Mouse (Mus musculus): Measurements from ENCODE around the gene Pibf1. TPM values are rescaled to one million over a fixed set of nuclear protein-coding genes. Genes with fewer than 3 reads are reported as not detected.

Gene Pibf1
- total and polyA plus RNA-seq, 3 experiments = 8.4 to 11.0 TPM; not detected in 1

DNA sequence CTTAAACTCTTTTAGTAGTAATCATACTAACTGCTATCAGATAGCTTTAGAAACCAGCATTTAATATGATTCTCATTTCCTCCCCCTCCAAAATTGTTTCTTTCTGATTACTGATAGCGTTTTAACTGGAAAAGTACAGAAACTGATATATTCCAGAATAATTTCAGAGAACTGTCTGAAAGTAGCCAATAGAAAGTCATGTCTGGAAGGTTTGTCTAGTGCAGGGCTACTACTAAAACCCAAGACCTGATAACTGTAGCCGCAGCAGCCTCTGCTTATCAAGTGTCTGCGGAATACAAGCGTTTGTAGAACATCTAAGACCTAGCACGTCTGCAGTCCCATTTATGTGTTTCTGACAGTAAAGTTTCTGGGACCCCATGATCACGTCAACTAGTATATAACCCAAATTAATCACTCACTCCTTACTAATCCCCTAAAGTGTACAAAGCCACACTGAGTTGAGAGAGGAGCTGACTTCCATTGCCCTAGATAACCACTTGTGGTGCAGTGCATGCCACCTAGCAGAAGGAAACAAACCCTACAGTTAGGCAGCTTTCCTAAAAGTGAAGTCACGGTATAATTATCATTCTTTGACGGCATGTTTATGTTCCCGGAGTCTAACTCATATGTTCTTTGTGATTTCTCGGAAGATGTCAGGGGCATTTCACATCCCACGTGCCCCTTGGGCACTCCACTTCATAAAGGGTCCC, 130.0 kb downstream of the Pibf1 start:
- H3K9ac ChIP-seq (ENCODE audit: control insufficient read depth, low read depth, low read length, poor library complexity, severe bottlenecking) = 0 out of 2 replicates have a peak overlapping the region, but pooled peaks have one; percentile 25
- peak overlapping the region; percentile 80 for H3K27ac ChIP-seq (ENCODE audit: control insufficient read depth, low read depth, low read length)
- H3K36me3 ChIP-seq (ENCODE audit: control insufficient read depth in 1 of 2, insufficient read depth in 2 of 2, low read length in 2 of 2) = peaks cover 0 to 21% of the 10 kb centered on the region in 2 experiments; a peak in 2 of 4 replicates
- no peaks in the 10 kb centered on the region for H3K9me3 ChIP-seq (replicated peaks; ENCODE audit: insufficient read depth, low read length)
- peaks cover 10 to 11% of the 10 kb centered on the region in 2 experiments for H3K4me1 ChIP-seq (ENCODE audit: control insufficient read depth in 1 of 2, insufficient read depth in 2 of 2, low read length in 2 of 2)
- H3K79me2 ChIP-seq (ENCODE audit: control insufficient read depth, insufficient read depth, low read length, poor library complexity) = no peaks in the 10 kb centered on the region
- H3K4me3 ChIP-seq (ENCODE audit: control insufficient read depth in 1 of 2, insufficient read depth in 1 of 2, low read depth in 2 of 2, low read length in 2 of 2) = no peak overlapping the region; a peak in 1 of 4 replicates
- peak; percentile 83 for DNase-seq (ENCODE audit: low read depth, low spot score)
- no peaks in the 10 kb centered on the region for H3K27me3 ChIP-seq (ENCODE audit: control insufficient read depth in 1 of 2, insufficient read depth in 2 of 2, low read length in 2 of 2)
- TF ChIP-seq GATA1 (IDR thresholded peaks at IDR 0.05; ENCODE audit: low read depth, low read length) (peak; percentile 76), ZNF384 (IDR thresholded peaks at IDR 0.05; ENCODE audit: low read depth, low read length) (no peak), KAT2A (conservative IDR thresholded peaks at IDR 0.05; ENCODE audit: low read depth, low read length) (no peak), POLR2AphosphoS2 (IDR thresholded peaks at IDR 0.05; ENCODE audit: low read length) (no peak), TCF12 (IDR thresholded peaks at IDR 0.05; ENCODE audit: low read depth, low read length) (peak; percentile 65; the same call in 1 of the 2 replicates), CHD1 (IDR thresholded peaks at IDR 0.05; ENCODE audit: low read depth, low read length) (no peak), BHLHE40 (IDR thresholded peaks at IDR 0.05; ENCODE audit: borderline replicate concordance, low read depth, low read length) (peak; percentile 41; the same call in 1 of the 2 replicates), MYB (IDR thresholded peaks at IDR 0.05; ENCODE audit: low read depth, low read length) (no peak), NELFE (IDR thresholded peaks at IDR 0.05; ENCODE audit: low read depth, low read length) (no peak), EP300 (IDR thresholded peaks at IDR 0.05; ENCODE audit: low read depth in 1 of 2, low read length in 2 of 2) (peak; percentile 69 to 78; a peak in 3 of 4 replicates), RAD21 (IDR thresholded peaks at IDR 0.05; ENCODE audit: low read depth, low read length) (no peak; the same call in 1 of the 2 replicates), ZKSCAN1 (IDR thresholded peaks at IDR 0.05; ENCODE audit: low read depth, low read length) (no peak), NRF1 (IDR thresholded peaks at IDR 0.05; ENCODE audit: insufficient read depth, low read depth, low read length, poor library complexity, severe bottlenecking) (no peak), POLR2A (IDR thresholded peaks at IDR 0.05; ENCODE audit: control insufficient read depth in 1 of 2, insufficient read depth in 1 of 2, low read depth in 1 of 2, low read length in 2 of 2, poor library complexity in 1 of 2) (no peak), HCFC1 (IDR thresholded peaks at IDR 0.05; ENCODE audit: low read depth, low read length) (no peak), USF2 (IDR thresholded peaks at IDR 0.05; ENCODE audit: borderline replicate concordance in 1 of 2, insufficient read depth in 1 of 2, low read depth in 1 of 2, low read length in 2 of 2) (no peak), MEF2A (IDR thresholded peaks at IDR 0.05; ENCODE audit: extremely low read depth, insufficient replicate concordance, low read depth, low read length, poor library complexity, severe bottlenecking) (no peak), GABPA (IDR thresholded peaks at IDR 0.05; ENCODE audit: low read depth, low read length) (no peak), TBP (IDR thresholded peaks at IDR 0.05; ENCODE audit: low read depth, low read length) (no peak), E2F4 (IDR thresholded peaks at IDR 0.05; ENCODE audit: borderline replicate concordance, low read depth, low read length) (no peak), SMC3 (IDR thresholded peaks at IDR 0.05; ENCODE audit: low read depth, low read length) (no peak), MXI1 (IDR thresholded peaks at IDR 0.05; ENCODE audit: low read depth, low read length) (peak; percentile 68), CTCF (IDR thresholded peaks at IDR 0.05 in 2 of 3, conservative IDR thresholded peaks at IDR 0.05 in 1 of 3; ENCODE audit: control insufficient read depth in 1 of 3, insufficient read depth in 1 of 3, low read depth in 2 of 3, low read length in 3 of 3, poor library complexity in 1 of 3, severe bottlenecking in 1 of 3) (no peak), SIN3A (IDR thresholded peaks at IDR 0.05; ENCODE audit: low read length) (peak; percentile 46), ZMIZ1 (IDR thresholded peaks at IDR 0.05; ENCODE audit: low read depth, low read length) (0 out of 2 replicates have a peak, but pooled peaks have one; percentile 12), RCOR1 (IDR thresholded peaks at IDR 0.05; ENCODE audit: low read depth, low read length) (peak; percentile 50; the same call in 1 of the 2 replicates), CHD2 (IDR thresholded peaks at IDR 0.05; ENCODE audit: low read length) (no peak), UBTF (IDR thresholded peaks at IDR 0.05; ENCODE audit: borderline replicate concordance, insufficient read depth, low read depth, low read length) (no peak), MAZ (IDR thresholded peaks at IDR 0.05; ENCODE audit: low read depth, low read length) (no peak), USF1 (IDR thresholded peaks at IDR 0.05; ENCODE audit: low read depth, low read length) (peak; percentile 40), JUND (IDR thresholded peaks at IDR 0.05; ENCODE audit: low read depth, low read length) (no peak), TAL1 (IDR thresholded peaks at IDR 0.05; ENCODE audit: low read length) (peak; percentile 66), ELF1 (IDR thresholded peaks at IDR 0.05; ENCODE audit: low read depth, low read length) (no peak), ZC3H11A (IDR thresholded peaks at IDR 0.05; ENCODE audit: low read depth, low read length) (no peak), ETS1 (IDR thresholded peaks at IDR 0.05; ENCODE audit: low read depth, low read length) (peak; percentile 76), MYC (IDR thresholded peaks at IDR 0.05; ENCODE audit: low read depth, low read length) (peak; percentile 39)
